Mouse (Mus musculus): Measurements from ENCODE around the gene Rem2.

DNA sequence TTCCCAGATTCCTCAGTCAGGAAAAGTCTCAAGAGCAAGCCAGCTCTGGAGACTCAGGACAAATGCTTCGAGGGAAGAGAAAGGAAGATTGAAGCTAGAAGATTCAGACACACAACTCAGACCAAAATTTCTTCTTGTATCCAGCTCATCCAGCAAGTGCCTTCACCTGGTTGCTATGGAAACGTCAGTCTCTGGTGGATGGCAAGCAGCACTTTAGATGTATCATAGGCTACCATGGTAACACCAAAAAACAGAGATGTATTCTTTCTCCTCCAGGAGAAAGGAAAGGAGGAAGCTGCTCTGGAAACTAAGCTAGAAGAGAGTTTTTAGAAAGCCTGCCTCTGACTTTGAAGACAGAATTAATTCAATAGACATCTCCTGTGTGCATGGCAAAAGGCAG is 11.8 kb downstream of the Rem2 start:
- TF ChIP-seq GATA1 (IDR thresholded peaks at IDR 0.05; ENCODE audit: borderline replicate concordance, low read length) (no peak), FLI1 (IDR thresholded peaks at IDR 0.05; ENCODE audit: low read length) (no peak)
